Mouse (Mus musculus) embryonic facial prominence, embryonic 15.5 days (tissue): ENCODE results near the gene Cdk10. TPM values are rescaled to one million over a fixed set of nuclear protein-coding genes. Genes with fewer than 3 reads are reported as not detected.

ENCODE experiments used
- ATAC-seq: fragments of 200-750 bp; cut with Nextera tagmentation; 2 replicates; pipeline ENCODE4 v1.8.0; 2017; ENCODE audit warnings: low read depth, moderate TSS enrichment; ENCODE audit not compliant: insufficient number of reproducible peaks, low FRiP score, low TSS enrichment
- H3K27ac ChIP-seq: fragments of 300-500 bp; sonication (generic); replicated peaks from 2 replicates; pipeline ENCODE4 v1.5.1; 2015; ENCODE audit warnings: mild to moderate bottlenecking, inconsistent platforms
- H3K27me3 ChIP-seq: fragments of 300-500 bp; sonication (generic); 2 replicates; pipeline ENCODE4 v1.6.1; 2015; ENCODE audit warnings: inconsistent platforms
- H3K36me3 ChIP-seq: fragments of 300-500 bp; sonication (generic); 2 replicates; pipeline ENCODE4 v1.6.1; 2015; ENCODE audit warnings: mild to moderate bottlenecking, inconsistent platforms
- H3K4me1 ChIP-seq: fragments of 300-500 bp; sonication (generic); 2 replicates; pipeline ENCODE4 v1.6.1; 2015; ENCODE audit warnings: inconsistent platforms
- H3K4me2 ChIP-seq: fragments of 300-500 bp; sonication (generic); replicated peaks from 2 replicates; pipeline ENCODE4 v1.6.1; 2015; ENCODE audit warnings: mild to moderate bottlenecking, inconsistent platforms
- H3K4me3 ChIP-seq: fragments of 300-500 bp; sonication (generic); replicated peaks from 2 replicates; pipeline ENCODE4 v1.5.1; 2015; ENCODE audit warnings: mild to moderate bottlenecking, inconsistent platforms
- H3K9ac ChIP-seq: fragments of 300-500 bp; sonication (generic); 2 replicates; pipeline ENCODE4 v1.6.1; 2015; ENCODE audit warnings: inconsistent platforms
- H3K9me3 ChIP-seq: fragments of 300-500 bp; sonication (generic); replicated peaks from 2 replicates; pipeline ENCODE4 v1.6.1; 2016; ENCODE audit warnings: inconsistent platforms
- WGBS: fragments of 180-500 bp; shearing (Covaris S2); methylation state at CpG from one replicate; pipeline ENCODE4 v1.1.7; 2015; 5-methylcytosine and 5-hydroxymethylcytosine counted together
- polyA plus RNA-seq: library from polyadenylated mRNA; unstranded; fragments of >200 nt; fragmentation: Nextera tagmentation; extraction: Ambion mirVana; gene quantifications from 2 replicates; pipeline ENCODE4 v1.2.1, GENCODE M21; 2015

Cdk10 gene
- polyA plus RNA-seq, 1 experiment from 2014 or later: 36.2 TPM

- Histone ChIP-seq H3K4me3 (no peak overlapping the region), H3K36me3 (peaks cover 7% of the 10 kb centered on the region; the same call in 1 of the 2 replicates), H3K4me1 (peaks cover 18% of the 10 kb centered on the region), H3K27ac (no peak overlapping the region), H3K9me3 (no peaks in the 10 kb centered on the region), H3K27me3 (peaks cover 17% of the 10 kb centered on the region), H3K9ac (no peak overlapping the region), H3K4me2 (no peak overlapping the region)
- 74% methylated on average over 11 of the region's 11 CpGs for WGBS
- ATAC-seq: no peak
Measured at GRCm38 (mm10) chr8:123233760-123234159, 9.1 kb downstream of the Cdk10 start.

- 34% methylated on average over 13 of the region's 13 CpGs for WGBS
- Histone ChIP-seq H3K4me3 (peak overlapping the region; percentile 65), H3K36me3 (no peaks in the 10 kb centered on the region), H3K27me3 (peaks cover 17% of the 10 kb centered on the region), H3K9ac (peak overlapping the region; percentile 62), H3K4me2 (peak overlapping the region; percentile 95), H3K27ac (no peak overlapping the region), H3K9me3 (no peaks in the 10 kb centered on the region), H3K4me1 (peaks cover 18% of the 10 kb centered on the region)
- 0 out of 2 replicates have a peak, but pooled peaks have one; percentile 3 for ATAC-seq
Measured at GRCm38 (mm10) chr8:123234918-123235519, 10.4 kb downstream of the Cdk10 start.

- no peaks in the 10 kb centered on the region for H3K9me3 ChIP-seq
- H3K27ac ChIP-seq: no peak within 1 kb of the TSS
- peak within 1 kb of the TSS; percentile 62 for H3K9ac ChIP-seq
- H3K4me1 ChIP-seq: peaks cover 18% of the 10 kb centered on the region
- peak within 1 kb of the TSS; percentile 65 for H3K4me3 ChIP-seq
- no peaks in the 10 kb centered on the region for H3K36me3 ChIP-seq
- peaks cover 17% of the 10 kb centered on the region for H3K27me3 ChIP-seq
- peak within 1 kb of the TSS; percentile 95 for H3K4me2 ChIP-seq
- peak; percentile 86 for ATAC-seq
- WGBS: 1% methylated on average over 57 of the region's 57 CpGs
Measured at GRCm38 (mm10) chr8:123235520-123236497, 11.2 kb downstream of the Cdk10 start, which contains the start of gene Spata2l. Gene Spata2l, minus strand, starts transcription at chr8:123236233.

- Histone ChIP-seq H3K27me3 (peaks cover 13% of the 10 kb centered on the region), H3K9ac (no peak overlapping the region), H3K27ac (no peak overlapping the region), H3K4me3 (no peak overlapping the region), H3K4me1 (peaks cover 18% of the 10 kb centered on the region), H3K4me2 (no peak overlapping the region), H3K9me3 (no peaks in the 10 kb centered on the region), H3K36me3 (peaks cover 27% of the 10 kb centered on the region)
- no peak for ATAC-seq
- WGBS: 87% methylated on average over 10 of the region's 10 CpGs
Measured at GRCm38 (mm10) chr8:123239398-123239797, 14.8 kb downstream of the Cdk10 start.

GRCm38 (mm10) chr8:123242107-123242923 lies 17.7 kb downstream of the Cdk10 start:
- Histone ChIP-seq H3K4me3 (no peak overlapping the region), H3K9me3 (no peaks in the 10 kb centered on the region), H3K27ac (no peak overlapping the region), H3K4me2 (no peak overlapping the region), H3K27me3 (no peaks in the 10 kb centered on the region), H3K4me1 (no peaks in the 10 kb centered on the region), H3K36me3 (peaks cover 56% of the 10 kb centered on the region), H3K9ac (no peak overlapping the region)
- ATAC-seq: no peak
- WGBS: 87% methylated on average over 7 of the region's 7 CpGs

GRCm38 (mm10) chr8:123243053-123243452 lies 18.4 kb downstream of the Cdk10 start:
- H3K9me3 ChIP-seq: no peaks in the 10 kb centered on the region
- no peak overlapping the region for H3K27ac ChIP-seq
- H3K27me3 ChIP-seq: no peaks in the 10 kb centered on the region
- peak; percentile 49 for ATAC-seq
- no peaks in the 10 kb centered on the region for H3K4me1 ChIP-seq
- no peak overlapping the region for H3K4me2 ChIP-seq
- WGBS: 70% methylated on average over 11 of the region's 11 CpGs
- H3K4me3 ChIP-seq: no peak overlapping the region
- H3K36me3 ChIP-seq: peaks cover 63% of the 10 kb centered on the region
- H3K9ac ChIP-seq: no peak overlapping the region

GRCm38 (mm10) chr8:123244382-123244781 lies 19.7 kb downstream of the Cdk10 start:
- 88% methylated on average over 4 of the region's 4 CpGs for WGBS
- H3K4me1 ChIP-seq: no peaks in the 10 kb centered on the region
- no peak for ATAC-seq

GRCm38 (mm10) chr8:123245543-123245942 lies 20.9 kb downstream of the Cdk10 start:
- no peak overlapping the region for H3K27ac ChIP-seq
- no peak overlapping the region for H3K4me2 ChIP-seq
- ATAC-seq: no peak
- H3K36me3 ChIP-seq: peaks cover 87% of the 10 kb centered on the region
- 89% methylated on average over 12 of the region's 12 CpGs for WGBS
- H3K4me1 ChIP-seq: no peaks in the 10 kb centered on the region
- H3K9ac ChIP-seq: no peak overlapping the region
- H3K9me3 ChIP-seq: no peaks in the 10 kb centered on the region
- H3K27me3 ChIP-seq: no peaks in the 10 kb centered on the region
- H3K4me3 ChIP-seq: no peak overlapping the region

More at GRCm38 (mm10) chr8:123244382-123244781, 19.7 kb downstream of the Cdk10 start:
- peaks cover 76% of the 10 kb centered on the region for H3K36me3 ChIP-seq
- no peaks in the 10 kb centered on the region for H3K9me3 ChIP-seq
- H3K4me3 ChIP-seq: no peak overlapping the region
- H3K27me3 ChIP-seq: no peaks in the 10 kb centered on the region
- H3K4me2 ChIP-seq: no peak overlapping the region
- no peak overlapping the region for H3K27ac ChIP-seq
- no peak overlapping the region for H3K9ac ChIP-seq

GRCm38 (mm10) chr8:123247748-123248147 lies 23.1 kb downstream of the Cdk10 start:
- H3K27me3 ChIP-seq: no peaks in the 10 kb centered on the region
- no peak for ATAC-seq
- H3K27ac ChIP-seq: no peak overlapping the region
- H3K9me3 ChIP-seq: no peaks in the 10 kb centered on the region
- WGBS: 97% methylated on average over 6 of the region's 6 CpGs
- no peak overlapping the region for H3K4me3 ChIP-seq
- H3K4me1 ChIP-seq: peaks cover 6% of the 10 kb centered on the region
- no peak overlapping the region for H3K9ac ChIP-seq
- peaks cover 85% of the 10 kb centered on the region for H3K36me3 ChIP-seq
- H3K4me2 ChIP-seq: no peak overlapping the region

GRCm38 (mm10) chr8:123248596-123248995 lies 24.0 kb downstream of the Cdk10 start:
- no peak overlapping the region for H3K4me3 ChIP-seq

GRCm38 (mm10) chr8:123250940-123251339 lies 26.3 kb downstream of the Cdk10 start:
- no peak overlapping the region for H3K4me3 ChIP-seq
- no peak overlapping the region for H3K27ac ChIP-seq
- WGBS: 96% methylated on average over 5 of the region's 5 CpGs
- ATAC-seq: no peak
- H3K4me1 ChIP-seq: peaks cover 25% of the 10 kb centered on the region
- H3K36me3 ChIP-seq: peaks cover 54% of the 10 kb centered on the region
- no peak overlapping the region for H3K4me2 ChIP-seq
- H3K9ac ChIP-seq: no peak overlapping the region
- no peaks in the 10 kb centered on the region for H3K9me3 ChIP-seq
- no peaks in the 10 kb centered on the region for H3K27me3 ChIP-seq

More at GRCm38 (mm10) chr8:123248596-123248995, 24.0 kb downstream of the Cdk10 start:
- Histone ChIP-seq H3K27ac (no peak overlapping the region), H3K4me1 (peaks cover 13% of the 10 kb centered on the region), H3K36me3 (peaks cover 77% of the 10 kb centered on the region), H3K4me2 (no peak overlapping the region), H3K9ac (no peak overlapping the region), H3K9me3 (no peaks in the 10 kb centered on the region), H3K27me3 (no peaks in the 10 kb centered on the region)
- no peak for ATAC-seq
- 89% methylated on average over 8 of the region's 8 CpGs for WGBS
